Mouse (Mus musculus): ENCODE data around the gene Tmem115.
"Not testable (repeated sequence)": the region's sequence is repeated elsewhere in the genome, so short reads cannot be mapped to it uniquely, and the experiment has no call there.

The Tmem115 gene

DNA sequence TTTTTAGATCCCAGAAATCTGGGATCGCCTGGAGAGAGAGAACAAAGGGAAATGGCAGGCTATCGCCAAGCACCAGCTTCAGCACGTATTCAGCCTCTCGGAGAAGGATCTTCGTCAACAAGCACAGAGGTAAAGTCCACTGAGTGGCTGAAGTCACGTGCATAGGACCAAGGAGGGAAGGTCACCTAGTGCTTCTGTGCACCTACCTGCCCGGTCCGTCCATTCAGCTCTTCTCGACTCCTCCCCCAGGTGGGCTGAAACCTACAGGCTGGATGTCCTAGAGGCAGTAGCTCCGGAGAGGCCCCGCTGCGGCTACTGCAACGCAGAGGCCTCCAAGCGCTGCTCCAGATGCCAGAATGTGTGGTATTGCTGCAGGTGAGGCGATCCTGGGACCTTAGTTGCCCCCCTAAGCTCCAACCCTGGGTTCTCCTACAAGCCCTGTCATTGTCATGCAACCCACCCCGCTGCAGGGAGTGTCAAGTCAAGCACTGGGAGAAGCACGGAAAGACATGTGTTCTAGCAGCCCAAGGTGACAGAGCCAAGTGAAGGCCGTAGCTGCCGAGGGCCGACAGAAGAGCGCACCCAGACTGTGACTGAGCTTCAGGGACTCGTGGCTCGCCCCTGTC lies 16.9 kb downstream of the Tmem115 start:
- ATAC-seq (ENCODE audit: low TSS enrichment): no peak

DNA sequence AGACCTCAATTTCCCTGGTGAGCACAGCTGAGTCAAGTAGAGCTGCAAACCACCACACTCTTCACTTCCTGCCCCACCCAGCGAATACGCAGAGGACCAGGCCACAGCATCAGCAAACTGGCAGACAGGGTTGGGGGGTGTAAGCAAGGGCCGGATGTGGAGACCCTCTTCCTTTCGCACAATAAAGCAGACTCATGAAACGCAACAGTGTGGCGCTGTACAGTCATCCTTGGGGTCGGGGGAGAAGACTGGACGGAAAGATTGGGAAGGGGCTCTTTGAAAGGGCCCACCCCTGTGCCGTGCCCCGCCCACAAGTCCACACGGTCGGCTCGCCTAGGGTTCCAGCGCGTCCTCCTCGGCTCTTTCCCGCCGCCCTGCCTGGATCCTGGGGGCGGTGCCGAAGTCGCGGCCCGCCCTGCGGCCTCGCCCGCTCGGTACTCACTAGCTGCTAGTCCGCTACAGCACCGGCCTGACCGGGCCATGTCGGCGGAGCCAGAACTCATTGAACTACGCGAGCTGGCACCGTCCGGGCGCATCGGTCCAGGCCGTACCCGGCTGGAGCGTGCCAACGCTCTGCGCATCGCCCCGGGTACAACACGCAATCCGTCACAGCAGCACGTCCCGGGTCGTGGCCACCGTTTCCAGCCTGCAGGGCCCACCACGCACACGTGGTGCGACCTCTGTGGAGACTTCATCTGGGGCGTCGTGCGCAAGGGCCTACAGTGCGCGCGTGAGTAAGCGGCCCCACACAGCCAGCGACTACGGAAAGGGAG lies 17.6 kb downstream of the Tmem115 start, which contains the start of gene Rassf1:
TSS of gene Rassf1 (plus strand) at position 439 of the 773 bp plus-strand sequence.
- no peak for ATAC-seq (ENCODE audit: low TSS enrichment)

DNA sequence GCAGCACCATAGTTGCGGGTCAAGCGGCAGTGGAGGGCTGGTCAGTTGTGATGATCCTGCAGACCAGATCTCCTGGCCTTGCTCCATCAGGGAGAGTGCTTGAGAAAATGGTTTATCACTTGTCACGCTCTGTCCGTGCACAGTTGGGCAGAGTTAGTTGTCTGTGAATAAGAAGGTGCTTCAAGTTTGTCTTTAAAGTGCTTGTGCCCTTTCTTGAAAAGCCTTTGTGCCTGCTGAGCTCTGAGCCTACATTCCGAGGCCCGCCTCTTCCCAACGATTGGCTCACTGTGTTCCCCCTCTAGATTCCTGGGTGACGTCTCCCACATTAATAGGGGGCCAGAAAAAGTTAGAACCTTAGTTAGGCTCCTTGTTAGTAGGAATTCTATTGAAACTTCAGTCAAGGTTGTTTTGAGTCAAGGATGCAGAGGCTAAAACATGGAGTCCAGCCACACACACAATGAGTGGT lies 18.2 kb downstream of the Tmem115 start:
- no peak for ATAC-seq (ENCODE audit: low TSS enrichment)

DNA sequence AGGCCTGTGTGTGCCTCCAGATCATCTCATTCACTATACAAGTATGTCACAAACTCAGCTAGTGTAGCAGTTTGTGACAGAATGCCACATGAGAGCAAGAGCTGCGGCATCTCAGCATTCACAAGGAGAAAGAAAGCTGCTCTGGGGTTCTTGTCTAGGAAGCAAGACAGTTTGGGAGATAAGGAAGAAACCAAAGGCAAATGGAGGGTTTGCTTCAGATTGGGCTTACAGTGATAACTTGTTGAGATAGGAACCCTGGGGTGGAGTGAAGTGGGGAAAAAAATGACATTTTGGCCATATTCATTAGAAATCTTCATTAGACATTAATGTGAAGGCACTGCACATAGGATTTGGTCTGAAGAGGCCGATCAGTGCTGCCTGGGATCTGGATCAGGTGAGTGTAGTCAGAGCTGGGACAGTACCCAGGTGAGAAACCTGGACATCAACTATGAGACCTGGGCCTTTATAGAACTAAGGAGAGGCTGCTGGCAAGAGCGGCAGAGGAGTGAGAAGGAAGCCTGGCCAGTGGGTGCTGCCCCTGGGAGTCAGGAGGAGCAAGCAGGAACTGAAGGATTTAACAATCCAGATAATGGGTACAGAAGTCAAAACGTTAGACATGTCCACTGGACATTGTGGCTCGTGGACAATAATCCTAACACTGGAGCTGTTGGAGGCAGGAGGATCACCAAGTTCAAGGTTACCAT lies 19.1 kb downstream of the Tmem115 start:
- ATAC-seq (ENCODE audit: low TSS enrichment): no peak

DNA sequence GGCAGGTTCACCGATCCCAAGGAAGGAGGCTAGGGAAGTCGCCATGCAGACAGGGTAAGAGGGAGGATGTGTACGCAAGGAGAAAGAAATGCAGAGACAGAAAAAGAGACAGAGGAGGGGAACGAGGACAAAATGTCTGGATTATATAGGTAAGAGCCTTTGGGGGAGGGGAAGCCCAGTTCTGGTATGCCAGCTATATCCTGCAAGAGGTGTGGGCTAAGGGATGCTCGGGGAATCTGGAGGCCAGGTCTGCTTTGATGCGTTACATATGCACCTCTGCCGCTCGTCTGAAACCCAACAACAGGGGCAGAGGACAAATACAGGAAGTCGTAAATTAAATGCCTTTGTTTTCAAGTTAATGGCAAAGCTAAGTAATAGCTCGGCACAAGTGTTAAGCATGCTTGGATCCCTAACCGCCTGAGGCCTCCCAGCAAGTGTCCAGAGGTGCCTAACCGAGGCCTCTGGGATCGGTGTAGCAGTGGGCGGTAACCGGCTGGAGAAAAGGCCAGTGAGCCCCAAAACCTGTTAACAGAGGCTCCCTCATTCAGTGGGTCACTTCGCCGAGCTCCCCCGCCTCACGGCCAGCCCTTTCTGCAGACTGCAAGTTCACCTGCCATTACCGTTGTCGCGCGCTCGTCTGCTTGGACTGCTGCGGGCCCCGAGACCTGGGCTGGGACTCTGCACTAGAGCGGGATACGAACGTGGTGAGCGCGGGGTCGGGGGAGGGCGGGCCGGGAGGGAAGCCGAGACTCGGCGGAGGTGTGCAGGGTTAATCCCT lies 20.0 kb downstream of the Tmem115 start:
- peak; percentile 15; the same call in 1 of the 2 replicates for ATAC-seq (ENCODE audit: low TSS enrichment)

DNA sequence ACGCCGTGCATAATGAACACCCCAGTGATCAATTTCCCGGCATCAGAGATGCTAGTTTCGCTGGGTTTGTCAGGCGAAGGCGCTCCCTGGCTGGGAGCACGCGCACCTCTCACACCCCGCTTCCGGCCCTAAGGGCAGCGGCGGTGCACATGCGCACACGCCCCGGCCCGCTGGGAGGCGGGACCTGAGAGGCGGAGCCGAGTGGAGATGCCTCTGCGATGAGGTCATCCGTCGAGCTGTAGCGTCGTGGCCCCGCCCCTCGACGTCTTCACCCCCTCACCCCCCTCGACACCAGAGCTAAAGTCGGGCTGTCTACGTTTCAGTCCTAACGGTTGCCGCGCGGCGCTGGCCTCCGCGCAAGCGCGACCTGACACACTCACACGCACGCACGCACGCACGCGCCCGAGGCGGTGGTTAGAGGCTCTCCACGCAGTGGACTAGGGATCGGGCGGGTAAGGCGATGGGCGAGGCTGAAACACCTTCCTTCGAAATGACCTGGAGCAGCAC lies 20.6 kb downstream of the Tmem115 start:
- peak; percentile 85 for ATAC-seq (ENCODE audit: low TSS enrichment)

DNA sequence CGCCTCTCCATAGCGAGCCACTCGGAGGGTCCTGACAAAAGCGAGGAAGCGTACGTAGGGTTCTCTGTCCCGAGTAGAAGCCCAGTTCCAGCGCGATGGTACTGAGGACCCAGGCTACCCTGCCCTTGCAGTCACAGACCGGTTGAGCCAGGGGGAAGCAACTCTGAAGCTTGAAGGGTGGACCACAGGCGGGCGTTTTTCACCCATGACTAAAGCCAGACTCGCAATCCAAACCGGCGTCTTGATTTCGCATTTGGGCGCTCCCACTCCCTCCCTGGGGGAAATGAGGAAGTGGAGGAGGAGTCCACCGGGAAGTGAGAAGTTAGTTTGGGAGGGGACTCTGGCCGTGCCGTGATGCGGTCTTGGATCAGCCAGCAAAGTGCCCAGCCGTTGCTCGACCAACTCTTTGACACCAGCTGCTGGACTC lies 21.3 kb downstream of the Tmem115 start:
- ATAC-seq (ENCODE audit: low TSS enrichment): no peak

DNA sequence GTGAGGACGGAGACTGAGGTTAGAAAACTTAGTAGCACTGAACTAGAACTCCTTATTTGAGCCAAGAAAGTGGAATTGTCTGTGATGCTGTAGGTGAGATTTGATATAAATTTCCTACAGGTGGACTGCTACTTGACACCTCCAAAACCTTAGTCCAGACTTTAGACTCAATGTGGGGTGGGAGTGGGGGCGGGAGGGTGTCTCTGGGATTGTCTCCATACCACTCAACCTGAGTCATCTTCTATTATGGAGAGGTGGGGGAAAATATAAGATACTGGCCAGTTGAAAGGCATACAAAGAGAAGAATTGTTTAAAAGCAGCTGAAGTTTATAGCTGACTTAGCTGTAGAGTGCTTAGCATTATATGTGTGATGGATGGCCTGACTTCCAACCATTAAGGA lies 22.0 kb downstream of the Tmem115 start:
- ATAC-seq (ENCODE audit: low TSS enrichment): no peak

DNA sequence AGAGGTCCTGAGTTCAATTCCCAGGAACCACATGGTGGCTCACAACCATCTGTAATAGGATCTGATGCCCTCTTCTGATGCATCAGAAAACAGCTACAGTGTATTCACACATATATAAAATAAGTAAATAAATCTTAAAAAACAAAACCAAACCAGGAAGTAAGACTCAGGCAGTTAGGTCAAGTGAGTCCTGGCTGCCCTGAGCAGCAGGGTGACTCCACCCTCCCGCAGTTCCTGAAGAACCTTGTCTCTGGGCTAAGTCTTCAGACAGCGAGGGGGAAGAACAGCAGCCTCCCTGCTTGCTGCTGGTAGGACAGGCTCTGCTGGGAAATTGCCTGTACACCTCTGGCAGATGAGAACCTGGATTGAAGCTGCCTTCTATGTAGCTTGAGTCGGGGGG lies 22.6 kb downstream of the Tmem115 start:
- ATAC-seq (ENCODE audit: low TSS enrichment): no peak

DNA sequence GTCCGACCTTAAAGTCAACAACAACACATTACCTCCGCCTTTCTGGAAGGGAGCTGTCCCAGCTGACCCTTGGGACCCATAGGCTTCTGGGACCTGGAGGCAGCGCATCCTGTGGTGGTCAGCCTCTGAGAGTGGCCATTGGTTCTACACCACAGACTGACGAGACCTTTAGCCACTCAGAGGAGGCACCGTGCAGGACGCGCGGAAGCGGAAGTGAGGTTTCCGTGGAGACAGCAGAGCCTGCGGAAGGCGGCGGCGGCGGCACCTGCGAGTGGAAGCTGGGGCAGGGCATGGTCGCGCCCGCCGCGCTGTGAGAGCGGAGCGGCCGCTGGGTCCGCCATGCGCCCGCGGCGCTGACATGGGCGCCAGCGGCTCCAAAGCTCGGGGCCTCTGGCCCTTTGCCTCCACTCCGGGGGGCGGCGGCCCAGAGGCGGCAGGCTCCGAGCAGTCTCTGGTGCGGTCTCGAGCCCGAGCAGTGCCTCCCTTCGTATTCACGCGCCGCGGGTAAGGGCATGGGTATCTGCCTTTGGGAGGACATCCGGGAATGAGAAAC lies 29.4 kb downstream of the Tmem115 start, which contains the start of gene Tusc2:
TSS of gene Tusc2 (plus strand) at position 227 of the 553 bp plus-strand sequence.
- peak; percentile 96 for ATAC-seq (ENCODE audit: low TSS enrichment)

DNA sequence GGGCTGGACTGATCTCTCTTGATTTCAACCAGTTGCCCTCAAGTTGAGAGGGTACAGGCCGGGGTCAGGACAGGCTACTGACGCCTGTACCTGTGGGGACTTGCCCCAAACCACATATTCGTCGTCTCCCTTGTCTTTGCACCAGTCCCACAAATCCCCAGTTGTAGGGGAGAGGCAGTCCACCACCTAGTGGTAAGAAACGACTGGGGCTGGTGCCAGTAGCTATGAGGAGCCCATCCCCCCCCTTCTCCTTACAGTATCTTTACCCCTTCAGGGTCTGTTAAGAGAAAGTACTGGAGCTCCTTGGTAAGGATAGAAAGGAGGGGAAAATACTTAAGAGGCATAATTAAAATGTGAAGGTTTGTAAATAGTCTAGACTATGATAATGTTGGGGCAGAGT lies 31.8 kb downstream of the Tmem115 start:
- not testable (repeated sequence) for ATAC-seq (ENCODE audit: low TSS enrichment)

DNA sequence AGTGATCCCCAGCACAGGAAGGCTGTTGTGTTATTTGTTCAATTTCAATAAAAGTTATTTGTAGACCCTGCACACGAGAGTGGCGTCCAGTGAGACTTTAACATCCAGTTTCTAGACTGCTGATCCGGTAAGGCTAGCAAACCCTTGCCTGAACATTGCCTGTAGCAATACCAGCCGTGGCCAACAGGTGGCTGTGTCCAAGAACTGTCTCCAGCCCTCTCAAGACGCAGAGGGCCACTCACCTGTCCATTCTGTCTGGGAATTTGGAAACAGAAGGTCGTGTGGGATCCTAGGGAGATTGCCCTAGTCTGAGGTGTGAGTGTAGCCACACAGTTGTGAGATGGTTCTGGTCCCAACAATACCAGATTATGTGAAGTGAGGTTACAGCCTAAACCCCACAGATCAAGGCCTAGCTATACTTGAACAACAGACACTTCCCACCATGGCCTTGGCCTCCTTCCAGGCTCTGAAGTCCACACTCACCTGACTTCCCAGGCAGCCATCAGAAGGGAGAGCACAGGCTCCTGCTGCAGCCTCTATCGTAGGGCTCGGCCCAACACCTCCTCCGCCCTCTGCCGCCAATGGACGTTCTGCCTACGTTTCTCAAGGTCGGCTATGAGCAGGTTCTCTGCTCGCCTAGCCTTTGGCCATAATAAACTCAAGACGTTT lies 32.4 kb downstream of the Tmem115 start:
- ATAC-seq (ENCODE audit: low TSS enrichment): no peak

DNA sequence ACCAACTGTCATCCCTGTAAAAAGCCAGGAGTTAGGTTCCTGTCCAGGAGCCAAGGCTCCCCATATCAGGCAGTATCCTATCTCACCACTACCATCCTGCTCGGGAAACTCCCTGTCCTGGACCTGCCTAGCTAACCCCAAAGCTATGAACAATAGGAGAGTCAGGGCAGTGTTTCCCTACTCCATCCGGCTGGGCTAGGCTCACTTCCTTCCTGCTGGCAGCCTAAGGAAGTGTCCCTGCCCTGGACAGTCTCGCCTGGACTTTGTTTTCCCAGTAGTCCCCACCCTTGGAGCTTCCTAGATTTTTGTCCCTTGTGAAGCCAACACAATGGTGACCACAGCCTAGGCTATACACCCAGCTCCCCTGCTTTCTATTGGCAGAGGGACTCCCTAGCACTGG lies 33.1 kb downstream of the Tmem115 start:
- ATAC-seq (ENCODE audit: low TSS enrichment): no peak

DNA sequence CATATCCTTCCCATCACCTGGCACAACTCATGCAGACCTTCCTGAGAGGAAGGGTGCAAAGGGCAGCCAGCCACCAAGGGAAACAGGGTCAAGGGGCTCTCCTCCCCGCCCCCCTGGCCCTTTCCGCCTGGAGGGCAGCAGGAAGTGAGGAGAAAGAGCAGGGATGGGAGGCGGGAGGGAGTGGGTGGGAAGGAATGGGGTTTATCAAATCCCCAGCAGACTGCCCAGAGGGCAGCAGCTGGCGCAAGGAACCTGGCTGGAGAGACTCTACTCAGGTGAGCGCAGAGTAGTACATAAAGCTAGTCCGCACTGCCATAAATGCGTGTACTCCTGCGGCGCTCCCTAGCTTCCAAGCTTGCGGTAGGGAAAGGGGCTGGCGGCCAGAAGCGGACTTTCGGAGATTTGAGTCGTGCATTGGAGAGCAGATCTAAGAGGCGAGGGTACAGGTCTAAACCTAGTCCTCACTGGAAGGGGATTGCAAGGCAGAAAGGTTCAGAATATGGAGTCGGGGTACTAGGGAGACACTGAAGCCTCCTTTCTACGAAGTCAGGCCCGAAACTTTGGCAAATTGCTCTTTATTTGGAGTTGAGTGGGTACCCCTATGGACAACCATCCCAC lies 34.1 kb downstream of the Tmem115 start, which contains the start of gene Hyal2:
TSS of gene Hyal2 (plus strand) at position 244 of the 618 bp plus-strand sequence.
- ATAC-seq (ENCODE audit: low TSS enrichment): no peak

DNA sequence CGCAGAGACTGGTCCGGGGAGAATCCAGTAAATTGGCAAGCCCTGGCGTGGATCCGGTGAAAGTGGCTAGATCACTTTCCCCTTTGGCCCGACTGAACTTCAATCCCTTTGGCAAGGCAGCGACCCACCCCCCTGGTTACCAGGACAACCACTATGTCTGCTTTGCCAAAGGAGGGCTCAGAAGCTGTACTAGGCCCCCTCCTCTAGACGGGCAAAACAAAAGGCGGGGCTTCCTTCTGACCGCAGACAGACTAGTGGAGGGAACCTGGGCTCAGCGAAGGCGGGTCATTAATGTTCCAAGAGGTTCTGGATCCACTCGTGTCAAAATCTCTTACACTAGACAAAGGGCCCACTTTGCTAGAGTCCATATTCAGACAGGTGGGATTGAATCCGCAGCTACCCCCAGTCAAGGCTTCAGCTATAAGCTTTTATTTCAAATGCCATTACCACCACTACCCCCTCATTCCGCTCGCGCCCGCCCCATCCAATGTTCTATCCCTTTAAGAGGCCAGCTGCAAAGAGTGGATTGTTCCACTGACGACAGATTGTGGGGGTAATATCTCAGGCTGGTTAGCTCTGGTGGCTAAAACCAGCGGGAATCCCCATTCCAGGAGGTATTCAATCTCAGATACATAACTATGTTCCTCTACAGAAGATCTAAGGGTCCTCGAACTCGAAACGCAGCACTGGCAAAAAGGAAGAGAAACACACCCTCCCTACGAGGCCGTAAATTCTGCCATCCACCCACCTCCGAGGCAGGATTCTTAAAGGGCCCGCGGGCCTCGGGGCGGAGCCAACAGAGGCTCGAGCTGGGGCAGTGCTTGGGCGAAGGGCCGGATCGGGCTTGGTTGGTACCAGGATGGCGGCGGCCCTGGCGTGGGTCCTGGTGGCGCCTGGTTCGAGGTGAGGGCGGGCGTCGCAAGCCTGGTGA lies 34.9 kb downstream of the Tmem115 start:
- ATAC-seq (ENCODE audit: low TSS enrichment): peak; percentile 77

DNA sequence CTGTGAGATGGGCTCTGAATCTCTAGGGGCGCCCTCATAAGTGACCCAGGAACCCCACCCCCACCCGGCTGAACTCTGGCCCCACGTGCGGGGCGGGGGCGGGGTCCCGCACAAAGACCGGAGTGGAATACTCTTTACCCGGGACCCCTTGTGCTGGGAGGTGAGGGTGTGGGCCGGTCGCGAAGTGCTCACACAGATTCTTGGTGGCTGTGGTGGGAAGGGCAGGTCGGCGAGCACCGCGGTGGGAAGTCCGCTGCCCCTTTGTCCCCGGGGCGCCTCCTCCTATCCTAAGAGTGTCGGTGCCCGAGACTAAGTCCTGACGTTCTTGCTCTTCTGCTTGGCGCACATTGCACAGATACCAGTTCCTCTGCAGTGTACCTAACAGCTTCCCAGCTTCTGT lies 35.5 kb downstream of the Tmem115 start:
- ATAC-seq (ENCODE audit: low TSS enrichment): 0 out of 2 replicates have a peak, but pooled peaks have one; percentile 1

DNA sequence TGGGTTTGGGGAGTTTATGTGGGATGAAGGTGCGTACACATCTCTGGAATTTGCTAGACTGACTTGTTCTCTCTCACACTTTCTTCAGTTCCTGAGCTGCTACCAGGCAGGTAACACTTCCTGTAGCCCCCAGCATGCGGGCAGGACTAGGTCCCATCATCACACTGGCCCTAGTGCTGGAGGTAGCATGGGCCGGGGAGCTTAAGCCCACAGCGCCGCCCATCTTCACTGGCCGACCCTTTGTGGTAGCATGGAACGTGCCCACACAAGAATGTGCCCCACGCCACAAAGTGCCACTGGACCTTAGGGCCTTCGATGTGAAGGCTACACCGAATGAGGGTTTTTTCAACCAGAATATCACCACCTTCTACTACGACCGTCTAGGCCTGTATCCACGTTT lies 36.3 kb downstream of the Tmem115 start:
- ATAC-seq (ENCODE audit: low TSS enrichment): no peak

DNA sequence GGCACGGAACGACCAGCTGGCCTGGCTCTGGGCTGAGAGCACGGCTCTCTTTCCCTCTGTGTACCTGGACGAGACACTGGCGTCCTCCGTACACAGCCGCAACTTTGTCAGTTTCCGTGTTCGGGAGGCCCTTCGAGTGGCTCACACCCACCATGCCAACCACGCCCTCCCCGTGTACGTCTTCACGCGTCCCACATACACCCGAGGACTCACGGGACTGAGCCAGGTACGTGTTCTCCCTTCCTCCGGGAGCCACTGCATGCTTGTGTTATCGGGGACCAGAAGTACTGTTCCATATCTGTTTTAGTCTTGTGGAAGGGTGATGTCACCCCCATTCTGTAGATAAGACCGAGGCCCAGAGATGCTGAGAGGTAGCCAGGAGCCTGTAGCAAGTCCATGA lies 37.1 kb downstream of the Tmem115 start:
- ATAC-seq (ENCODE audit: low TSS enrichment): no peak

All from frontal cortex, adult (tissue).